Comparison of ENCODE assay signal across 11 mouse cellular contexts in genomic region chr2:158682344-158683037, GRCm38 (mm10). TPM values are rescaled to one million over a fixed set of nuclear protein-coding genes. Genes with fewer than 3 reads are reported as not detected.
DNase-seq lines count a peak whose midpoint lies in the region; ATAC-seq lines count a peak whose summit lies in the region.
"Had no signal": no experiment of that assay in that cellular context is flagged by ENCODE, and none has a peak within 500 bp of the region (broad histone marks: within the 10 kb centered on the region; RNA-seq: fewer than 3 reads in every experiment).

No protein-coding gene starts in this region.

- H3K4me1 ChIP-seq in kidney, embryonic 16.5 days (ENCODE audit: insufficient read depth, low read length), result peaks cover 34% of the 10 kb centered on the region

- no peak overlapping the region for H3K4me2 ChIP-seq in kidney, embryonic 16.5 days (replicated peaks; ENCODE audit: low read depth, low read length)

- no peaks in the 10 kb centered on the region for H3K36me3 ChIP-seq in kidney, embryonic 16.5 days (ENCODE audit: insufficient read depth, low read length)

- peak overlapping the region; percentile 2; the same call in 1 of the 2 replicates for H3K27ac ChIP-seq in kidney, embryonic 16.5 days (ENCODE audit: low read length)
- H3K27ac ChIP-seq: stomach, postnatal 0 days had no signal

- no peak overlapping the region for H3K4me3 ChIP-seq in kidney, embryonic 16.5 days (ENCODE audit: low read length)

- no peak overlapping the region for H3K9ac ChIP-seq in kidney, embryonic 16.5 days (replicated peaks; ENCODE audit: low read length)

- ATAC-seq in frontal cortex, adult (ENCODE audit: low TSS enrichment), result peak; percentile 31; the same call in 1 of the 2 replicates
- ATAC-seq in kidney, embryonic 16.5 days (ENCODE audit: low FRiP score, low TSS enrichment), result no peak; the same call in 1 of the 2 replicates
- ATAC-seq in megakaryocyte progenitor cell, adult 5-6 weeks (replicated peaks; ENCODE audit: poor library complexity), result peak; percentile 51

- WGBS in kidney, embryonic 16.5 days, result 40% methylated on average over 11 of the region's 11 CpGs

- no peak for DNase-seq in frontal cortex, postnatal 14 days (ENCODE audit: low spot score in 2 of 2)
- DNase-seq in kidney, adult 8-10 months, result no peak
- DNase-seq in A20 (ENCODE audit: low read depth, low spot score), result peak; percentile 87
- no peak for DNase-seq in retina, embryonic 14.5 days (ENCODE audit: low spot score)
- DNase-seq in adrenal gland, postnatal 10 days, result no peak
- DNase-seq: left cerebral cortex, postnatal 4 days; lung, postnatal 4 days had no signal

- H3K9me3 ChIP-seq in kidney, embryonic 16.5 days (ENCODE audit: low read length), result no peaks in the 10 kb centered on the region

- no peaks in the 10 kb centered on the region for H3K27me3 ChIP-seq in kidney, embryonic 16.5 days (ENCODE audit: insufficient read depth, low read length)

RNA-seq across cellular contexts. Expression of gene Ppp1r16b, which starts 17.3 kb away (rescaled TPM):
- polyA plus RNA-seq in kidney, embryonic 16.5 days (2015; fragmentation: Nextera tagmentation; extraction: Ambion mirVana), result 14.1 and 17.7 TPM in 2 replicates
- total RNA-seq in megakaryocyte progenitor cell, adult 5-6 weeks (2015), result 0.17 and 0.30 TPM in 2 replicates
- 0.07 and 0.08 TPM in 2 replicates for total RNA-seq in megakaryocyte progenitor cell, adult 5-6 weeks (2017)
- total RNA-seq in adrenal gland, postnatal 10 days (2021), result 10 to 100 TPM; 14.4 to 17.2 TPM

RNA-seq across cellular contexts. Expression of gene Actr5, which starts 57.8 kb away (rescaled TPM):
- polyA plus RNA-seq in kidney, embryonic 16.5 days (2015; fragmentation: Nextera tagmentation; extraction: Ambion mirVana), result 5.1 and 9.7 TPM in 2 replicates
- total RNA-seq in megakaryocyte progenitor cell, adult 5-6 weeks (2015), result 9.1 and 14.7 TPM in 2 replicates
- total RNA-seq in megakaryocyte progenitor cell, adult 5-6 weeks (2017), result 14.5 and 18.7 TPM in 2 replicates
- 10 to 100 TPM; 10.7 to 12.7 TPM for total RNA-seq in adrenal gland, postnatal 10 days (2021)

Comparison
In these comparisons a context has a peak if more than half of its experiments do, and no peak if none do; other contexts are left out.
1. RNA of gene Ppp1r16b, which starts 17.3 kb away (total RNA-seq): 14.4 to 17.2 TPM in adrenal gland, postnatal 10 days; 0.07 to 0.30 TPM in megakaryocyte progenitor cell, adult 5-6 weeks; every median in the first group is over 10 times any median in the second.